ENCODE assay signal across 36 mouse cellular contexts in genomic region chrX:155645975-155646374, GRCm38 (mm10). TPM values are rescaled to one million over a fixed set of nuclear protein-coding genes. Genes with fewer than 3 reads are reported as not detected.
"Had no signal": no experiment of that assay in that cellular context is flagged by ENCODE, and none has a peak within 500 bp of the region (broad histone marks: within the 10 kb centered on the region; RNA-seq: fewer than 3 reads in every experiment).

No protein-coding gene starts in this region.

- H3K4me2 ChIP-seq: heart, embryonic 12.5 days; hindbrain, embryonic 12.5 days; hindbrain, embryonic 14.5 days; intestine, embryonic 15.5 days; limb, embryonic 12.5 days; liver, embryonic 11.5 days; liver, embryonic 13.5 days; liver, embryonic 15.5 days had no signal

- H3K27ac ChIP-seq: gastrocnemius, adult 2 months; heart, adult 2 months; hindbrain, embryonic 12.5 days; hindbrain, embryonic 14.5 days; intestine, embryonic 15.5 days; layer of hippocampus, adult 2 months; left cerebral cortex, adult 2 months; limb, embryonic 10.5 days; limb, embryonic 12.5 days; liver, embryonic 13.5 days; liver, embryonic 15.5 days had no signal

- H3K9me3 ChIP-seq: heart, embryonic 12.5 days; hindbrain, embryonic 12.5 days; intestine, embryonic 15.5 days; limb, embryonic 10.5 days; limb, embryonic 12.5 days; liver, embryonic 13.5 days; liver, embryonic 15.5 days had no signal

- H3K4me1 ChIP-seq: heart, embryonic 12.5 days; hindbrain, embryonic 12.5 days; intestine, embryonic 15.5 days; limb, embryonic 10.5 days; limb, embryonic 12.5 days; liver, embryonic 13.5 days; liver, embryonic 15.5 days had no signal

- DNase-seq: gastrocnemius, adult 2 months; gastrocnemius, postnatal 10 days; gastrocnemius, postnatal 25 days; heart, adult 11 months; heart, adult 2 months; heart, postnatal 10 days; heart, postnatal 4 days; kidney, adult 18-20 months; kidney, adult 8-10 months; kidney, postnatal 10 days; kidney, postnatal 25 days; kidney, postnatal 4 days; liver; liver, embryonic 13.5 days had no signal

- H3K4me3 ChIP-seq: gastrocnemius, adult 2 months; heart, adult 2 months; heart, embryonic 12.5 days; hindbrain, embryonic 12.5 days; intestine, embryonic 15.5 days; layer of hippocampus, adult 2 months; left cerebral cortex, adult 2 months; limb, embryonic 10.5 days; limb, embryonic 12.5 days; liver, embryonic 13.5 days; liver, embryonic 15.5 days had no signal

- ATAC-seq: hindbrain, embryonic 16.5 days; inflammation-experienced regulatory T-cells, adult 6 months; intestine, embryonic 15.5 days; intestine, postnatal 0 days had no signal

- H3K27me3 ChIP-seq: heart, embryonic 12.5 days; hindbrain, embryonic 12.5 days; intestine, embryonic 15.5 days; limb, embryonic 12.5 days; liver, embryonic 13.5 days; liver, embryonic 15.5 days had no signal

- H3K36me3 ChIP-seq: heart, embryonic 12.5 days; hindbrain, embryonic 12.5 days; intestine, embryonic 15.5 days; limb, embryonic 10.5 days; limb, embryonic 12.5 days; liver, embryonic 13.5 days; liver, embryonic 15.5 days had no signal

- H3K9ac ChIP-seq: heart, embryonic 12.5 days; hindbrain, embryonic 12.5 days; hindbrain, embryonic 14.5 days; intestine, embryonic 15.5 days; limb, embryonic 12.5 days; liver, embryonic 13.5 days; liver, embryonic 15.5 days had no signal

RNA-seq across cellular contexts. Expression of gene Gm15155, which starts 21.4 kb away (rescaled TPM):
- total RNA-seq: gastrocnemius, adult 2 months; gastrocnemius, postnatal 10 days; gastrocnemius, postnatal 25 days; gastrocnemius, postnatal 4 days; heart, adult 2 months; heart, postnatal 10 days; heart, postnatal 25 days; heart, postnatal 4 days; layer of hippocampus, adult 2 months; layer of hippocampus, postnatal 10 days; layer of hippocampus, postnatal 25 days had no signal
- polyA plus RNA-seq: heart, adult 2 months; heart, embryonic 12.5 days; heart, embryonic 14.5 days; heart, embryonic 16.5 days; hindbrain, embryonic 12.5 days; hindbrain, embryonic 14.5 days; inflammation-experienced regulatory T-cells, adult 6 months; intestine, embryonic 15.5 days; intestine, postnatal 0 days; kidney, embryonic 14.5 days; kidney, embryonic 16.5 days; limb, embryonic 10.5 days; limb, embryonic 12.5 days; limb, embryonic 14.5 days; liver, embryonic 11.5 days; liver, embryonic 13.5 days; liver, embryonic 15.5 days had no signal

RNA-seq across cellular contexts. Expression of gene Ptchd1, which starts 22.4 kb away (rescaled TPM):
- polyA plus RNA-seq: inflammation-experienced regulatory T-cells, adult 6 months; liver, embryonic 15.5 days had no signal
